Mouse (Mus musculus) liver, postnatal 0 days (tissue): ENCODE results near the gene Slc48a1. TPM values are rescaled to one million over a fixed set of nuclear protein-coding genes. Genes with fewer than 3 reads are reported as not detected.
A peak's percentile ranks its signal among the peaks of the same experiment; 100 is the strongest.

Experiments
- ATAC-seq: fragments of 200-750 bp; cut with Nextera tagmentation; 2 replicates; pipeline ENCODE4 v1.8.0; 2017; ENCODE audit warnings: mild to moderate bottlenecking, moderate library complexity
- DNase-seq: peaks from one replicate; pipeline ENCODE4 v3.0.0-alpha.2; 2016
- H3K27ac ChIP-seq: fragments of 300-500 bp; sonication (generic); 2 replicates; pipeline ENCODE4 v1.5.1; 2014; ENCODE audit warnings: antibody characterized with exemption, moderate library complexity, mild to moderate bottlenecking, low read depth
- H3K27me3 ChIP-seq: fragments of 300-500 bp; sonication (generic); 2 replicates; pipeline ENCODE4 v1.6.1; 2014; ENCODE audit warnings: low read length, control low read depth, mixed read lengths; ENCODE audit not compliant: insufficient read depth
- H3K36me3 ChIP-seq: fragments of 300-500 bp; sonication (generic); replicated peaks from 2 replicates; pipeline ENCODE4 v1.6.1; 2014; ENCODE audit warnings: mild to moderate bottlenecking, control low read depth, low read length, moderate library complexity, mixed read lengths; ENCODE audit not compliant: insufficient read depth
- H3K4me1 ChIP-seq: fragments of 300-500 bp; sonication (generic); 2 replicates; pipeline ENCODE4 v1.6.1; 2014; ENCODE audit warnings: antibody characterized with exemption, mild to moderate bottlenecking, control low read depth; ENCODE audit not compliant: insufficient read depth
- H3K4me2 ChIP-seq: fragments of 300-500 bp; sonication (generic); 2 replicates; pipeline ENCODE4 v1.6.1; 2014; ENCODE audit warnings: low read depth, mild to moderate bottlenecking, low read length, moderate library complexity, mixed read lengths
- H3K4me3 ChIP-seq: fragments of 300-500 bp; sonication (generic); 2 replicates; pipeline ENCODE4 v1.5.1; 2014; ENCODE audit warnings: low read depth, low read length
- H3K9ac ChIP-seq: fragments of 300-500 bp; sonication (generic); replicated peaks from 2 replicates; pipeline ENCODE4 v1.6.1; 2014; ENCODE audit warnings: mild to moderate bottlenecking, moderate library complexity
- H3K9me3 ChIP-seq: fragments of 300-500 bp; sonication (generic); 2 replicates; pipeline ENCODE4 v1.6.1; 2016; ENCODE audit warnings: mild to moderate bottlenecking, control low read depth, low read length, mixed read lengths
- CTCF ChIP-seq: sonication (generic); IDR thresholded peaks from 2 replicates; pipeline ENCODE4 v1.5.1; 2016; ENCODE audit warnings: antibody characterized with exemption, low read depth
- EP300 ChIP-seq: IDR thresholded peaks from 2 replicates; pipeline ENCODE4 v1.6.1; 2016; ENCODE audit warnings: antibody characterized with exemption, low read depth, mild to moderate bottlenecking
- WGBS: fragments of 180-500 bp; shearing (Covaris S2); extraction: QIAGEN DNeasy Blood & Tissue Kit; methylation state at CpG from one replicate; pipeline ENCODE4 v1.1.7; 2014; ENCODE audit not compliant: insufficient replicate concordance; 5-methylcytosine and 5-hydroxymethylcytosine counted together
- polyA plus RNA-seq: library from polyadenylated mRNA; unstranded; fragments of >200 nt; fragmentation: Nextera tagmentation; extraction: Ambion mirVana; gene quantifications from 2 replicates; pipeline ENCODE4 v1.2.1, GENCODE M21; 2015

The Slc48a1 gene
- polyA plus RNA-seq, 1 experiment from 2014 or later = 61.1 TPM

DNA sequence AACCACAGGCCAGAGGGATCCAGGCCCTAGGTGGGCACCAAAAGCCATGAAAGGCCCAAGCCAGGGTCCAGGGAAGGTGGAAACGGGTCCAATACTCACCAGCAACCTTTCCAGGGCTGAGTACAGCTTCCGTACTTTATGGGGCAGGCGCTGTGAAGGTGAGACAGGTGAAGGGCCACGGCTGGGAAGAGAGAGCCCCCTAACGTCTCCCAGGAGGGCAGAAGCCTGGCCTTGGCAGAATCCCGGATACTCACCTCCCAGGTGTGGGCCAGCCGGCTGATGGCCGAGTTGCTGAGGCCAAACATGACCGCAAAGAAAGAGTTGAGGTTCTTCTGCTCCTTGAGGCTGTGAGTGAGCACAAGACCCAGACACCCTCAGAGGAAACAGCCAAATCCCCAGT lies 28.9 kb upstream of the Slc48a1 start:
- DNase-seq (no peak), ATAC-seq (no peak)
- no peaks in the 10 kb centered on the region for H3K36me3 ChIP-seq
- H3K9me3 ChIP-seq = no peaks in the 10 kb centered on the region
- H3K4me1 ChIP-seq = peaks cover 27% of the 10 kb centered on the region
- no peaks in the 10 kb centered on the region for H3K27me3 ChIP-seq
- H3K4me2 ChIP-seq = no peak overlapping the region
- no peak for TF ChIP-seq CTCF
- TF ChIP-seq EP300 = no peak
- H3K9ac ChIP-seq = no peak overlapping the region
- H3K4me3 ChIP-seq = no peak overlapping the region
- WGBS = 88% methylated on average over 9 of the region's 9 CpGs
- H3K27ac ChIP-seq = no peak overlapping the region

DNA sequence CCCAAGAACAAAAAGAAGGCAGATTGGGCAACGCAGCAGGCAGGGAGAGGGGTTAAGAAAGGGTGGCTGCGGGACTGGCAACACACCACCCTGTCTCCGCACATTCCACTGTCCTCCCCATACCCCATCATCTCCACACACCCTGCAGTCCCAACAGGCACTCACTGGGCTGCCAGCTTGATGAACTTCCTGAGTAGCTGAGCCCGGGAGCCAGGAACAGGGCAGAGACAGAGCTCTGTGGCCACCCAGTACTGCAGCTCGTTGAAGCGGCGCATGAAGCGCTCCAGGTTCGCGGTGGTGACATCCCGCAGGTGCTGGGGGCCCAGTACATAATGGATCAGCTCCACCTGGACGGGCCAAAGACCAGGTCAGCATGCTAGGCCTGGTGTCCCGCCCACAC lies 28.5 kb upstream of the Slc48a1 start:
- no peak overlapping the region for H3K4me3 ChIP-seq
- DNase-seq (no peak), ATAC-seq (no peak)
- peaks cover 27% of the 10 kb centered on the region for H3K4me1 ChIP-seq
- H3K36me3 ChIP-seq = no peaks in the 10 kb centered on the region
- no peak overlapping the region for H3K4me2 ChIP-seq
- no peaks in the 10 kb centered on the region for H3K27me3 ChIP-seq
- H3K27ac ChIP-seq = peak overlapping the region; percentile 44; the same call in 1 of the 2 replicates
- H3K9ac ChIP-seq = no peak overlapping the region
- H3K9me3 ChIP-seq = no peaks in the 10 kb centered on the region
- no peak for TF ChIP-seq CTCF
- TF ChIP-seq EP300 = no peak
- WGBS = 77% methylated on average over 13 of the region's 13 CpGs

DNA sequence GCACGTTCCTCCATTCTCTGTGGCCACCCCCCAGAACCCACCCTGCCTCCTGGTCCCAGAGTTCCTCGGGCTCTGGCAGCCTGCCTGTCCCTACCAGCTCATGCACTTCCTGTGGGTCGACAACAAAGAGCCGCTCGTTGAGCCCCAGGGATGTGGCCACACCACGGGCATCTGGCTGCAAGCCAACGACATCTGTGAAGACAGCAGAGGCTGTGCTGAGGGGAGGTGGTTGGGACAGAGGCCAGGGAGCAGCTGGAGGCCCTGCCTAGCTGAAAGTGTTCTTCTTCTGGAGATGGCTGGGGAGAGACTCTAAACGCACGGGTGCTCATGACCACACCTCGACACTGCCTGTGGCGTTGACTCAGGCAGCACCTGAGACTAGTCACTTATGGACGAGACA lies 27.6 kb upstream of the Slc48a1 start:
- Histone ChIP-seq H3K27ac (peak overlapping the region; percentile 44; the same call in 1 of the 2 replicates), H3K4me1 (peaks cover 21% of the 10 kb centered on the region), H3K27me3 (no peaks in the 10 kb centered on the region), H3K36me3 (no peaks in the 10 kb centered on the region), H3K4me2 (no peak overlapping the region), H3K9ac (no peak overlapping the region), H3K9me3 (no peaks in the 10 kb centered on the region), H3K4me3 (no peak overlapping the region)
- DNase-seq = peak; percentile 83
- WGBS = 19% methylated on average over 12 of the region's 12 CpGs
- TF ChIP-seq EP300 = no peak
- TF ChIP-seq CTCF = no peak
- ATAC-seq = peak; percentile 69

DNA sequence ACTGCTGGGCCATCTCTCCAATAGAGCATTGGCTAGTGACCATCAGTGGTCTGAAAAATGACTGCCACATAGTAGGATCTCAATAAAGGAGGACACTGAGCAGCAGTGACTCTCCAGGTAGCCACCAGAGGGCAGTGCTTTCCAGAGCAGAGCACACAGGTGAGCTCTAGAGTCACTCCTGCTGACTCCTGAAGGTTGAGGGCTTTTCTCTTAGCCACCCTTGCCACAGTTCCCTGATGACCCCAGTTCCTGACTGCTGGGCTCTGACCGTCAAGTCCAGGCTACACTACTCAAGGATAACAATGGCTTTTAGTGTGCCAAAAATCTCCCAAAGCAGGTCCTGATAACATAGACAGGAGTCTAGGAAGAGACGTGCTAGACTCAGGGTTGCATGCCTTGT lies 26.6 kb upstream of the Slc48a1 start:
- DNase-seq = no peak
- ATAC-seq = no peak
- H3K4me3 ChIP-seq = no peak overlapping the region
- 70% methylated on average over 2 of the region's 2 CpGs for WGBS
- H3K9ac ChIP-seq = no peak overlapping the region
- no peaks in the 10 kb centered on the region for H3K36me3 ChIP-seq
- no peak overlapping the region for H3K4me2 ChIP-seq
- no peaks in the 10 kb centered on the region for H3K27me3 ChIP-seq
- H3K27ac ChIP-seq = no peak overlapping the region
- no peak for TF ChIP-seq EP300
- peak; percentile 73 for TF ChIP-seq CTCF
- H3K9me3 ChIP-seq = no peaks in the 10 kb centered on the region
- H3K4me1 ChIP-seq = peaks cover 20% of the 10 kb centered on the region

DNA sequence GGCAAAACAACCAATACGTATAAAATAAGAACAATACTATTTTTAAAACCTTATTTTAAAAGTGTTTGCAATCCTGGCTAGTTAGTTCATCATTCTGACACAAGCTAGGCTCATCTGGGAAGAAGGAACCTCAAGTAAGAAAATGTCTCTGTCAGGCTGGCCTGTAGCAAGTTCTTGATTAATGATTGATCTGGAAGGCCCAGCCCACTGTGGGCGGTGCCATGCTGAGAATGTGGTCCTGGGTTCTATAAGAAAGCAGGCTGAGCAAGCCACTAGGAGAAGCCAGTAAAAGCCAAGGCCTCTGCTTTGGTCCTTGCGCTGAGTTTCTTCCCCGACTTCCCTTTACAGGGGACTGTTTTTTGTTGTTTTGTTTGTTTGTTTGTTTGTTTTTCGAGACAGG lies 25.8 kb upstream of the Slc48a1 start:
- Histone ChIP-seq H3K4me1 (peaks cover 18% of the 10 kb centered on the region), H3K9me3 (no peaks in the 10 kb centered on the region), H3K4me3 (no peak overlapping the region), H3K4me2 (no peak overlapping the region), H3K9ac (no peak overlapping the region), H3K36me3 (no peaks in the 10 kb centered on the region), H3K27ac (no peak overlapping the region), H3K27me3 (no peaks in the 10 kb centered on the region)
- ATAC-seq = no peak
- TF ChIP-seq CTCF = no peak
- TF ChIP-seq EP300 = no peak
- 82% methylated on average over 5 of the region's 5 CpGs for WGBS
- no peak for DNase-seq

DNA sequence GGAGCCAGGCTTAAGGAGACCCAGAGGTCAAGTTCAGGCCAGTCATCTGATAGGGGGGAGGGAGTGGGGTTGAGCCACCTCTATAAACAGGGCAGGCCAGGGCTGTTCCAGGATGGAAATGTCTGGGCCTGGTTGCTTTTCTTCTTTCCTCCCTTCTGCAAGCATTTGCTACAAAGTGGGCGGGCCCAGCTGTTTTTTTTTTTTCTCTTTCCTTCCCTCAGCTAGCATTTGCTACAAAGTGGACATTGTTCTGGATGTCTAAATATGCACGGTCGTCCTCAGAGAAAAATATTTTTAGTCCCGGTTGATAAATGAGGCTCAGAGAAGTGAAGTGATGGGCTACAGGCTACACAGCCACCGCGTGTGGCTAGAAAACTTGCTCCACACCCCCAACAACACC lies 23.8 kb upstream of the Slc48a1 start:
- Histone ChIP-seq H3K36me3 (no peaks in the 10 kb centered on the region), H3K27me3 (no peaks in the 10 kb centered on the region), H3K4me2 (no peak overlapping the region), H3K9ac (no peak overlapping the region), H3K4me1 (peaks cover 10% of the 10 kb centered on the region), H3K4me3 (no peak overlapping the region), H3K9me3 (no peaks in the 10 kb centered on the region), H3K27ac (no peak overlapping the region)
- no peak for ATAC-seq
- no peak for DNase-seq
- 72% methylated on average over 6 of the region's 6 CpGs for WGBS
- TF ChIP-seq EP300 (no peak), CTCF (no peak)

DNA sequence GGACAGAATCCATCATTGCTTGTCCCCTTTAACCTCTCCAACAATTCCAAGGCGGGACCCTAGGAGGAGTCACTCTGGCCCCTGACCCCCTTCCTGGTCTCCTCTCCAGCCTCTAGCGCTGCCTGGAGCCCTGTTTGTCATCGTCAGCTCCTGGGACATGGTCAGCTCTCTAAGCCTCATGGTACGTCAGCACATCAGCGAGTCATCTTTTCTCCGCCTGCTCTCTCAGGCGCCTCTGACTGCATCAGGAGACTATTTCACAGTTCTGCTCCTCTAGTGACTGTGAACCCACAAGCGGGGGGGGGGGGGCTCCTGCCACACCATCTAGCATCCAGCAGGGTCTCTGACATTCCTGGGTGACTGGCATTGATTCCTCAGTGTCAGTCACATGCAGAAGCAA lies 23.0 kb upstream of the Slc48a1 start:
- H3K4me2 ChIP-seq = no peak overlapping the region
- DNase-seq (no peak), ATAC-seq (no peak)
- H3K36me3 ChIP-seq = no peaks in the 10 kb centered on the region
- no peaks in the 10 kb centered on the region for H3K27me3 ChIP-seq
- no peak for TF ChIP-seq CTCF
- no peak for TF ChIP-seq EP300
- H3K9ac ChIP-seq = no peak overlapping the region
- no peaks in the 10 kb centered on the region for H3K9me3 ChIP-seq
- peaks cover 9% of the 10 kb centered on the region for H3K4me1 ChIP-seq
- no peak overlapping the region for H3K4me3 ChIP-seq
- WGBS = 61% methylated on average over 8 of the region's 8 CpGs
- no peak overlapping the region for H3K27ac ChIP-seq
